Mouse (Mus musculus) central nervous system, embryonic 14 days (tissue): ENCODE measurements around the gene Barhl1. TPM values are rescaled to one million over a fixed set of nuclear protein-coding genes. Genes with fewer than 3 reads are reported as not detected.

Experiments
- polyA plus RNA-seq: library from polyadenylated mRNA; depleted of rRNA; stranded (reverse); fragments of >200 nt; gene quantifications from 2 replicates; pipeline ENCODE4 v1.2.3, GENCODE M21; 2012; rRNA removed

Gene Barhl1
- 21.3 and 31.6 TPM in 2 replicates for polyA plus RNA-seq

GRCm38 (mm10) chr2:28916513-28916865 is at the start of gene Barhl1:
Gene Barhl1 (minus strand): TSS chr2:28916668.

Other genes starting within 250 kb of the Barhl1 start
- gene Spaca9, start 216.9 kb downstream of the Barhl1 start, polyA plus RNA-seq: 1.8 and 2.3 TPM in 2 replicates
- 1.2 TPM in 2 replicates for gene Ak8, start 216.5 kb downstream of the Barhl1 start, polyA plus RNA-seq
- gene Gtf3c4, start 76.3 kb downstream of the Barhl1 start, polyA plus RNA-seq: 22.7 and 22.8 TPM in 2 replicates
- gene Ddx31, start 76.3 kb downstream of the Barhl1 start, polyA plus RNA-seq: 13.1 and 13.7 TPM in 2 replicates
- 1.2 and 1.3 TPM in 2 replicates for gene Cfap77, start 138.4 kb upstream of the Barhl1 start, polyA plus RNA-seq
- gene Ttf1, start 143.6 kb upstream of the Barhl1 start, polyA plus RNA-seq: 16.9 and 19.0 TPM in 2 replicates
- gene Setx, start 207.5 kb upstream of the Barhl1 start, polyA plus RNA-seq: 16.3 and 18.2 TPM in 2 replicates